Mouse (Mus musculus): ENCODE results near the gene Cdkn1a.

GRCm38 (mm10) chr17:29057361-29057890, 33.4 kb upstream of the Cdkn1a start:
- TF ChIP-seq CTCF (IDR thresholded peaks at IDR 0.05; ENCODE audit: extremely low read depth, insufficient read length, insufficient replicate concordance, low read depth, low read length) = no peak
- TF ChIP-seq POLR2A (IDR thresholded peaks at IDR 0.05; ENCODE audit: low read depth, low read length) = no peak

Measured in small intestine, adult 2 months (tissue).